Mouse (Mus musculus): ENCODE results near the gene Sort1. TPM values are rescaled to one million over a fixed set of nuclear protein-coding genes. Genes with fewer than 3 reads are reported as not detected.

Gene Sort1
- 8.5 and 14.4 TPM in 2 replicates for polyA plus RNA-seq (2012; ENCODE audit: low replicate concordance)

GRCm38 (mm10) chr3:108283781-108284601 lies at the start of gene Sort1:
Gene Sort1, plus strand, starts transcription at chr3:108284082.

GRCm38 (mm10) chr3:108256719-108257637 lies 26.9 kb upstream of the Sort1 start, which contains the start of gene Psma5:
Gene Psma5, plus strand, starts transcription at chr3:108256926.

GRCm38 (mm10) chr3:108364270-108364995 lies 80.6 kb downstream of the Sort1 start, which contains the start of gene Mybphl:
Gene Mybphl, plus strand, starts transcription at chr3:108364911.

GRCm38 (mm10) chr3:108383485-108384354 lies 99.8 kb downstream of the Sort1 start, which contains the start of gene Psrc1:
Gene Psrc1, plus strand, starts transcription at chr3:108383839.

Other genes with a start within 250 kb of the Sort1 start
- gene Gstm4, start 239.2 kb upstream of the Sort1 start, polyA plus RNA-seq (2012; ENCODE audit: low replicate concordance) = 1.4 and 3.0 TPM in 2 replicates
- 39.0 and 70.0 TPM in 2 replicates for gene Ampd2, start 197.4 kb upstream of the Sort1 start, polyA plus RNA-seq (2012; ENCODE audit: low replicate concordance)
- gene Gnat2, start 191.3 kb upstream of the Sort1 start, polyA plus RNA-seq (2012; ENCODE audit: low replicate concordance) = 0.13 TPM in 1 of 2 replicates, not detected in the other
- 11.0 and 14.2 TPM in 2 replicates for gene Gnai3, start 137.9 kb upstream of the Sort1 start, polyA plus RNA-seq (2012; ENCODE audit: low replicate concordance)
- gene Gpr61, start 129.2 kb upstream of the Sort1 start, polyA plus RNA-seq (2012; ENCODE audit: low replicate concordance) = 0.03 and 0.07 TPM in 2 replicates
- 3.0 and 3.7 TPM in 2 replicates for gene Amigo1, start 97.7 kb upstream of the Sort1 start, polyA plus RNA-seq (2012; ENCODE audit: low replicate concordance)
- gene Cyb561d1, start 82.9 kb upstream of the Sort1 start, polyA plus RNA-seq (2012; ENCODE audit: low replicate concordance) = 13.5 and 17.0 TPM in 2 replicates
- 20.8 and 24.5 TPM in 2 replicates for gene Atxn7l2, start 73.1 kb upstream of the Sort1 start, polyA plus RNA-seq (2012; ENCODE audit: low replicate concordance)
- gene Sypl2, start 57.4 kb upstream of the Sort1 start, polyA plus RNA-seq (2012; ENCODE audit: low replicate concordance) = not detected in 2 replicates
- 1.6 and 4.8 TPM in 2 replicates for gene Psma5, start 27.2 kb upstream of the Sort1 start, polyA plus RNA-seq (2012; ENCODE audit: low replicate concordance)
- not detected in 2 replicates for gene Mybphl, start 80.8 kb downstream of the Sort1 start, polyA plus RNA-seq (2012; ENCODE audit: low replicate concordance)
- 2.0 and 4.1 TPM in 2 replicates for gene Psrc1, start 99.8 kb downstream of the Sort1 start, polyA plus RNA-seq (2012; ENCODE audit: low replicate concordance)
- 3.1 and 5.0 TPM in 2 replicates for gene Celsr2, start 131.5 kb downstream of the Sort1 start, polyA plus RNA-seq (2012; ENCODE audit: low replicate concordance)
- gene Sars, start 161.1 kb downstream of the Sort1 start, polyA plus RNA-seq (2012; ENCODE audit: low replicate concordance) = 16.9 and 83.4 TPM in 2 replicates

Data from hematopoietic multipotent progenitor cell, adult 10-12 weeks (in vitro differentiated cells).